Mouse (Mus musculus) embryonic fibroblast, embryonic 13.5 days (primary cell): ENCODE measurements around the gene Rbck1.

ENCODE experiments used
- CTCF ChIP-seq: IDR thresholded peaks from 2 replicates; pipeline ENCODE4 v1.5.1; 2011; ENCODE audit warnings: mild to moderate bottlenecking, control low read depth, low read length, moderate library complexity, borderline replicate concordance; ENCODE audit not compliant: insufficient read depth
- POLR2A ChIP-seq: IDR thresholded peaks from 2 replicates; pipeline ENCODE4 v1.6.1; 2011; ENCODE audit warnings: low read depth, mild to moderate bottlenecking, control low read depth, low read length, moderate library complexity

DNA sequence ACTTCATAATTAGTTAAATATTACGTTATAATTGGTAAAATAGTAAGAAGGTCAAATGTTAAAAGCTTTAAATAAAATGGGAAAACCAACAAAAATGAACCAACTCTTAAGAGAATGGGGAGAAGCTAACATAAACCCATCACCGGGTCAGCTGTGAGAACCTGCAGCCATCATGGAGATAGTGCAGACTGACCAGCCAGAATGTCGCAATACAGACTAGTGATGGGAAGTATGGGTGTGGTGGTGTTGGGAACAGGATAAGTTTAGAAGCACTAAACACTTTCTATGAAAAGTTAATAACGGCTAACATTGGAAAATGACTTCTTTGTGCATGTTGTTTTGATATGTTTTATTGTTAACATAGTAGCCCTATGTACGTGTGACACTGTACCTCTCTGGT is 44.9 kb downstream of the Rbck1 start:
- TF ChIP-seq POLR2A (no peak), CTCF (no peak)
